Mouse (Mus musculus) thymus, postnatal 0 days (tissue): ENCODE data around the gene Akap8. TPM values are rescaled to one million over a fixed set of nuclear protein-coding genes. Genes with fewer than 3 reads are reported as not detected.

Experiments used
- DNase-seq: peaks from one replicate; pipeline ENCODE4 v3.0.0-alpha.2; 2015; ENCODE audit warnings: low spot score
- polyA plus RNA-seq: library from polyadenylated mRNA; unstranded; fragments of >200 nt; fragmentation: Nextera tagmentation; extraction: Ambion mirVana; gene quantifications from 2 replicates; pipeline ENCODE4 v1.2.1, GENCODE M21; 2015

The Akap8 gene
- polyA plus RNA-seq, result 73.0 and 82.9 TPM in 2 replicates

DNA sequence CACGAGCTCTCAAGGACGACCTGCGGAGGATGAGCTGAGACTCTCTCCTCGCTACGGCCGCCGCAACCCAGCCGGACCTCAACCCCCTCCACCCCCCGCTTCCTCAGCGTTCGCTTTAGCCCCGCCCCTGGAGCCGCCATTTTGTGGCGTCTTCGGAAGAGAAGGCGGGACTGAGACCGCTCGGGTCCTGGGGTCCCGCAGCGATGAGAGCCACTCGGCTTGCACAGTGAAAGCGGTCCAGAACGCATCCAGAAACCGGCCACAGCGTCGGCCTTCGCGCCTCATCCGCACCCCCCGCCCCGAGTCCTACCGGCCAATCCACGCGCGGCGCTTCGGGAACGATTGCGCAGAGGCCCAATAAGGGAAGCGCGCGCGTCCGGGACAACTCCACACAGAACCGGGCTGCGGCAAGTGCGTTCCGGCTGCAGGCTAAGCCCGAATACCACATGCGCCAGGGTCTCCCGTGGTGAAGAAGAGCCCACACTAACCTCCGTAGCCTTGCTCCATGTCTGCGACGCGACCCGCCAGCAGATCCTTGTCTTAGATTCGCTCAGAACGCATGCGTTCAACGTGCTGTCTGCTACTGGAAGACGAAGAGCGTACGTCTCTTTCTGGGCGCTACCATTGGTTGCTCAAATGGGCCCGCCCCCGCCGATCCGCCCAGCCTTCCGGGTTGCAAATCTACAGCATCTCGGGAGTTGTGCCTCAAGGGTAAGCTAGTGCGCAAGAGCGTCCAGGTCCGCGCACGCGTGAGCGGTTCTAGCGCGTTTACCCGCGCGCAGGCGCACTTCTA, at the start of gene Akap8:
Gene Akap8 (minus strand): TSS at position 642 of the 793 bp plus-strand sequence.
- DNase-seq, result peak; percentile 98

GRCm38 (mm10) chr17:32368991-32369578, 48.0 kb upstream of the Akap8 start:
- peak; percentile 40 for DNase-seq

DNA sequence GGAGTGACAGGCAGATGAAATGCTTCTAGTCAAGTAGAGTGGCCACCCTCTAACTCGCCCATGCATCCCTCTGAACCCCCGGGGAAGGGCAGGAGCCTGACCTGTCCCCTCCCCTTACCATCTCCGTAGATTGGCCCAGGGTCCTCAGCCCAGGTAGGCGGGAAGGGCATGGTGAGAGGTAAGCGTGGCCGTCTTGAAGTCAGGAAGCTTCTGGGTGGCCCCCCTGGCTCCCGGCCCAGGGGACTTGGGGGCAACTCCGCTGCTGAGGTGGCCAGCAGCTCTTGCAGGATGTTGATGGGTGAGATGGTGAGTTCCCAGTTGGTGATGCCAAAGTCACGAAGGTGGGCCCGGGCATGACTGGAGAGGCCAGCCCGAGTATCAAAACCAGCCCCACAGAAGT, 46.7 kb upstream of the Akap8 start:
- no peak for DNase-seq

DNA sequence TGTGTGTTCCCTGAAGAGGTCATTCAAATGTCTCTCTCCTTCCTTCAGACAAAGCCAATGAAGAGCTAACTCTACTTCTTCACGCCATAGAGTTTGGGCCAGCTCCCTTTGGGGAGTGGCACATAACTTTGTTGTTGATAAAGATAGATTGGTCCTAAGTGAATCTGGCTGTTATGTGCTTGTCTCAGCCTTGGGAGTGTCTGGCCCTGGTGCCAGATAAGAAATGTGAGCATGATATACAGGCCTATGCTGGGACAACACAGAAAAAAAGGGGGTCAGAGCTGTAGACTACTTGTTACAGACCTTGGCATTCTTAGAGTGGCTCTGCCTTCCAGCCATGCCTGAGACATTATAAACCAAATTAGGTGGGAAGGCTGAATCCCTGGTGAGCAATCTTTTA, 44.3 kb upstream of the Akap8 start:
- no peak for DNase-seq

GRCm38 (mm10) chr17:32364850-32365249, 43.8 kb upstream of the Akap8 start:
- DNase-seq, result no peak

DNA sequence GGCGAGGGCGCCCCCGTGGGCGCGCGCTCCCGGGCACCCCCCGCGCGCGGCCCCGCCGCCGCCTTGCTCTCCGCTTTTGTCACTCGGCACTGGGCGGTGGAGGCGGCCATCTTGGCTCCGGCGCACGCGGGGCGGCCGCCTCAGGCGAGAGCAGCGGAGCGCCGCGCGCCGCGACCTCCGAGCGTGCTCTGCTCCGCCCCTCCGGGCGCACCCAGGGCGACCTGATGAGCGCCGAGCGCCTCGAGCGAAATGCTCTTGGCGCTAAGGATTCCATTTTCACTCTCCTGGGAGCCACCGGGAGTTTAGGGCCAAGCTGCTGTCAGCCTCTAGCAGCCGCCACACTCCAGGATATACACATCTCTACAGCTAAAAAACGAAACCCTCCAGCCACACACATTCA, 43.3 kb upstream of the Akap8 start:
- peak; percentile 88 for DNase-seq

GRCm38 (mm10) chr17:32363821-32364301, 42.8 kb upstream of the Akap8 start:
- peak; percentile 14 for DNase-seq

DNA sequence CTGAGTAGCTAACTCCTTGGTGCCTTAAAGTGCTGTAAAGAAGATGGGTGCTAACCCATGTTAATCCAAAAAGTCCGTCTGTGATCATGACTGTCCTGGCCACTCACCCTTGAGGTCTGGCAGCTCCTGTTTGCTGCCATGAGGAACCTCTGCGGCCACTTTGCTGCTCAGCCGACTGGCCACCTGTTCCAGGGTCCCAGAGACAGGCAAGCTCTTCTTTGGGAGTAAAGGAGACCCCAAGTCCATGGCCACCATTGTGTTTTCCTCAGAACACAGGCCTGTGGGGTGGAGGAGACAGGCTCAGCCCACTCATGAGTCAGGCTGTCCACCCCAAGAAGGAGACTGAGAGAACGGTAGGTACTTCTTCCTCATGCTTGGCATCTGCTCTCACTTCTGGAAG, 41.6 kb upstream of the Akap8 start:
- no peak for DNase-seq

DNA sequence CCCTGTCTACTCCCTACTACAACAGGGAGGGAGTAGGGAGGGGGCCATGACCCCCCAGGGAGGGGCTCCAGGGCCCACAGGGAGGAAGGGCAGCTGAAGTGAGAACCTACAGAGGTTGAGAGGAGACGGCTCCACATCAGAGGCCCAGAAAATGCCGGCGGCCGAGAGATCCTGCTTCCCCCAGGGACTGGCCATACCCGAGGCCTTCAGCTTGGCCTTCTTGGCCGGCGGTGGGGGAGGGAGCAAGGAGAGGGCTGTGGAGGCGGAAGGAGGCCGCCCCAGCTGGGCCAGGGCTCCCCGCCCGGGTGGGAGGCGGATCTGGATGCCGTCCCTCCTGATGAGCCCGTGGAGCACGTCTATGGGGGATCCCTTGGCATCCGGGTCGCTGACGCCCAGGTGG, 38.9 kb upstream of the Akap8 start:
- DNase-seq, result no peak

GRCm38 (mm10) chr17:32358943-32359340, 37.9 kb upstream of the Akap8 start:
- no peak for DNase-seq

DNA sequence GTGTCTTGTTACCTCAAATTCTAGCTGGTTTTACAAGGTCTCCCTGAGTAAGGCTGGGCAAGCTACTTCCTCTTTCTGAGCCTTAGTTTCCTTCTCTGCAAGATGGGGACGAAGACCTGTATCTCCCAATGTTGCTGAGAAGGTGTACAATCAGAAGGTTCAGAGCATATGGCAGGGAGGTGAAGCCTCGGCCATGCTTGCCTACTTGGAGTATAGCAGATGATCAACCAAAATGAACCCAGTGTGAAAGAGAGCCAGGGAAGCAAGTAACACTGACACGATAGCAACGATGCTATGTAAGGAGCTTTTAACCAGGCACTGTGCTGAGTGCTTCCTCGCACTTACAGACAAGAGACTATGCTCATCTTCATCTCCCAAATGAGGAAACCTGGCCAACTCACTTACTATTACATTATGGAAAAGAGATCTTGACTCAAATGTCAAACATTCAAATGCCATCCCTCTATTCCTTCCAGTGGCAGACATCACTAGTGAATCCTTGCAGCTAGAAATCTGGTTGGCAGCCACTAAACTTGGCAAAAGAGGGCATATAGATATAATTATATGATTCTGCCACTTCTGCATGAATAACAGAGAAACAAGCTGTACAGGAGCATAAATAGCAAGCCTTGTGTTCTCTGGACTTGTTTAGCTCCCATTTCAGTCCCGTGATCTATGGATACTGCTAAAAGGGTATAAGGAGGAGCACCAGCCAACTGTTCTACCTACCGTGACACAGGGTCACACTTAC, 37.3 kb upstream of the Akap8 start:
- no peak for DNase-seq

DNA sequence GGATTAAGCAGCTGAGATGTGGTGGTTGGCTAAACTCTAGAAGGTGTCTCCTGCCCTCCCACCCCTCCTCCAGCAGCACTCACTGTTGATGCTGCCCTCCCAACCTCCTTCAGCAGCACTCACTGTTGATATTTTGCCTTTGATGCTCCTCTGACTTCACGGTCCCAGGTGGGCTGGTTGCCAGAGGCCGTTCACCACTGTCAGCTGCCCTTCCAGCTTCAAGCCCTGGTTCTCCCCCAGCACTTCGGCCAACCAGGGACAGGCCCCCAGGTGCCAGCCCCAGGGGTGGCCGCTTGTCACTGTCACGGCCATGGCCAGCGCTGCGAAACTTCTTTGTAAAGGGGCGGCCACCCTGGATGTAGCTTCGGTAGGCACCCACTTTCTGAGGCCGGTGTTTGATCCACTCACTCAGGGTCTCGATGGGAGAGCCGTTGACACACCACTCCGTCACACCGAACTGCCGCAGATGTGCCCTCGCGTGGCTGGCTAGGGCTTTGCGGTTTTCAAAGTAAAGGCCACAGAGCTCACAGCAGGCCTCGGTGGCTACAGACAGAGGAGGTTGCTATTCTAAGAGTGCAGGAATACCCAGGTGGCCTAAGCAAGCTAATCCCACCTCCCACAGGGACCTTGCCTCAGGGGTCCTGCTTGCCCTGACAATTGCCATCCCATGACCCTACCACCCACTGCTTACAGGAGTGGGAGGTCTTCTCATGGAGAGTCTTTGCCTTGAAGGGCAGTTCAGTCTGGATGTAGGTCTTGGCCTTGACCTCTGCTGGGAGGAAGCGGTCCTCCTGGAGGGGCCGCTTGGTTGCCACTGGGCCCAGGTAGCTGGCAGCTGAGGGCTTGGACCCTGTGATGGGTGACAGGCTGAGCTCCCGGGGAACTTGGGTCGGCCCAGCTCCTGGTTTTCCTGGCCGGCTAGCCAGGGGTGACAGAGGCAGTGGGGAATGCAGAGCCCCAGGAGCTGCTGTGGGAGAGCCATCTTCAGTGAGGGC, 36.0 kb upstream of the Akap8 start:
- no peak for DNase-seq

GRCm38 (mm10) chr17:32356281-32356680, 35.2 kb upstream of the Akap8 start:
- DNase-seq, result no peak

- DNase-seq, result no peak
Observed at GRCm38 (mm10) chr17:32355031-32355430, 34.0 kb upstream of the Akap8 start.

DNA sequence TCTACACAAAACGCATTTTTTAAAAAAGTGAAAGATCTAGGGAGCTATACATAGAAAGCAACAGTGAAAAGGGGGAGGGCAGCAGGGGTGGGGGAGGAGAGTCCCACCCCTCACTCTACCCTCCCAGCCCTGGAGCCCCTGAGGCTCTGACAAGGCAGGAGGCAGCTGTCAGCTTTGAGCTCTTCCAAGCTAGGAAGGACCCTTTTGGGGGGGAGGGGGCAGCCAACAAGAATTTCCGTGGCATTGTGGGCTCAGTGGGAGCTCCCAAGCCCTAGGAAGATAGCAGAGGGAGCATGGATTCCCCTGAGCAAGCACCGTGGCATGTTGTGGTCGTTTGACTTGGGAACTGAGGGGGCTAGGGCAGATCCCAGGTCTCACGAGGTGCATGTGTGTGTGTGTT, 33.2 kb upstream of the Akap8 start:
- DNase-seq, result no peak

GRCm38 (mm10) chr17:32353696-32354095, 32.7 kb upstream of the Akap8 start:
- no peak for DNase-seq

- no peak for DNase-seq
Observed at GRCm38 (mm10) chr17:32351726-32352125, 30.7 kb upstream of the Akap8 start.

DNA sequence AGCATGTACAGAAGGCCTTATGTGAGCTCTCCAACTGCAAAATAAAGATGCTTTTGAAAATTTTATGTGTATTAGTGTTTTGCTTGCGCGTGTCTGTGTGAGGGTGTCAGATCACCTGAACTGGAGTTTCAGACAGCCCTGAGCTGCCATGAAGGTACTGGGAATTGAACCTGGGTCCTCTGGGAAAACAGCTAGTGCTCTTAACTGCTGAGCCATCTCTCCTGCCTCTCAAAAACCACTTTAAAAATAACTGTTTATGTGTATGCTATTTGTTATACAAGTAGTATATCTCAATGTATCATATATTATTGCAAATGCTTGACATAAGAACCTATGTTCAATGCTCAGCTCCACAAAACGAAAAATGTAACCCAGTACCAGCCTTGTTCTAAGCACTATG, 30.2 kb upstream of the Akap8 start:
- no peak for DNase-seq

DNA sequence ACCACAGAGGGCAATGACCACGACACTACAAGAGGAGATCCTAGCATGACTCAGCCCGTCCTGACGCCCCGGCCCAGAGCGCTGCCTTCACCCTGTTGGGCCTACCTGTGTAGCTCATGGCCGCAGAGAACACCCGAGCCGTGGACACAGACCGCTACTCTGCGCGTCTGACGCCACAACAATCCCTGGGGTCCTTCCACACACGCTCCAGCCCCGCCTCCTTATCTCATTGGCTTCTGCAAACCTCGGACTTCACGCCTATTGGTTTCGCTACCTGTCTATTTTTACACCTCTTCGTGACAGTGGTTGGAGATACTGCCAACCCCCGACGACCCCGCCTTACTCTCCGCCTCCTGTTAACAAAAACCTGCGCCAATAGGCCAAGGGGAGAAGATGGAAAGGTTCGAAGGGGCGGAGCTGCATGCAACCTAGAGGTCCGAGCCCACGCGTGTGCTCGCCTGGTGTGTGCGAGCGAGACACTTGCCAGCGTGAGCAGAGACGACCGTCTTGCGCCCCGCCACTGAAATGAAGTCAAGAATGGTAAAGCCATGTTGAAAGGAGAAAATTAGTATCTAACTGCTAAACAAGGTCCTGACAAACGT, 29.4 kb upstream of the Akap8 start, which contains the start of gene Akap8l:
Gene Akap8l (minus strand): TSS at position 226 of the 602 bp plus-strand sequence.
- DNase-seq, result peak; percentile 97

DNA sequence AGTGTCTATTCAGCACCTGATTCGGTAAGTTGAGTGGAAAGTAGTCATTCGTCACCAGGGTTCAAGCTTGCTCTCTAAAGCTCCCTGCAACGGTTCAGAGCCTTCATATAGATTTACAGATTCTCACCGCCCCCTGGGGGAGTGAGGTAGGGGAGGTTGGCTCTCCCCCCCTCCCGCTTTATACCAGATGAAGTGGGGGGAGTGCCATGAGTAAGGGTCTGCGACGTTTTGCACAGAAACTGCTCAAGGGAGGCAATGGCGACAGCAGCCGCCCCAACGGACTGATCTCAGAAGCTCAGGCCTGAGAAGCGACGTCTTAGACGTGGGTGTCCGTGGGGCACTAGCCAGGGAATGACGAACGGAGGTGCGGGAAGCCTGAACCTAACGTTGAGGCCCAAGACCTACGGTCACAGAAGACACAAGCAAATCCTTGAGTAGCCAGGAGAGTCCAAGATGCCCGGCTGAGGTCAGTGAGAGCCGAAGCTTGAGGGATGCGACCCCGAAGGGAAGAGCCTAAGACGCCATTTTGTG, 28.9 kb upstream of the Akap8 start:
- peak; percentile 46 for DNase-seq
